Mouse (Mus musculus) kidney, postnatal 36 days (tissue): ENCODE data around the gene Gm20388.
"Not testable (repeated sequence)": the region's sequence is repeated elsewhere in the genome, so short reads cannot be mapped to it uniquely, and the experiment has no call there.

Experiments used
- DNase-seq, 2 experiments: peaks; one replicate each; pipeline ENCODE4 v3.0.0; 2021 to 2022; ENCODE audit warnings: mixed read lengths in 2 of 2

Gene Gm20388

GRCm38 (mm10) chr8:123450783-123451182, 3540.1 kb downstream of the Gm20388 start:
- DNase-seq: no peak

GRCm38 (mm10) chr8:123451747-123452146, 3541.1 kb downstream of the Gm20388 start:
- not testable (repeated sequence) for DNase-seq

DNA sequence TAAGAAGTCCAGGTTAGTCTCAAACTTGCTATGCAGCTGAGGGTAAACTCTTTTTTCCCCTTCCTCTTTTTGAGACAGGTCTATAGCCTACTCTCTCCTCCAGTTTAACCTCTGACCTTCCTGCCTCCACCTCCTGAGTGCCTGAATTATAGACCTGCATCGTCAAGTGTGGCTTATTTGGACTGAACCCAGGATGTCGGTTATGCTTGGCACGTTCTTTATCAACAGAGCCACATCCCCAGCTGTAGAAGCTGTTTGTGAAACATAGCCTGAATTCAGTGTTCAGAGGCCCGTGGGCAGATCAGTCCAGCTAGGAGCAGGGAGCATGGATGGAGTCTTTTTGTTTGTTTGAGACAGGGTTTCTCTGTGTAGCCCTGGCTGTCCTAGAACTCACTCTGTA, 3541.5 kb downstream of the Gm20388 start:
- DNase-seq: no peak

DNA sequence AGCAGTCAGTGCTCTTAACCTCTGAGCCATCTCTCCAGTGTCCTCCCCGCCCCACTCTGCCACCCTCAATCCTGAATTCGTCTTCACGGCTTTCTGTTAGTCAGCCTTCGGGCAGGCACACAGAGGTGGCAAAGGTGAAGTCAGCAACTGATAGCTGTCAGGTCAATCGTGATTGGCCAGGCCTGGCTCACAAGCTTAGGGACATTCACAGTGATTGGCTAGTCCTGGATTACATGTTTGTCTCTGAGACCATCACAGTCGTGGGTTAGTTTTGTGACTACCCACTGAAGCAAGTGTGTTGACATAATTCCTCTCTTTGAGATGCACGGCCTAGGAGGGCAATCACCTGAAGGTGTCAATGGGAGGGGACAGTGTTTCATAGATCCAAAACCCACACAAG, 3542.7 kb downstream of the Gm20388 start:
- no peak for DNase-seq

DNA sequence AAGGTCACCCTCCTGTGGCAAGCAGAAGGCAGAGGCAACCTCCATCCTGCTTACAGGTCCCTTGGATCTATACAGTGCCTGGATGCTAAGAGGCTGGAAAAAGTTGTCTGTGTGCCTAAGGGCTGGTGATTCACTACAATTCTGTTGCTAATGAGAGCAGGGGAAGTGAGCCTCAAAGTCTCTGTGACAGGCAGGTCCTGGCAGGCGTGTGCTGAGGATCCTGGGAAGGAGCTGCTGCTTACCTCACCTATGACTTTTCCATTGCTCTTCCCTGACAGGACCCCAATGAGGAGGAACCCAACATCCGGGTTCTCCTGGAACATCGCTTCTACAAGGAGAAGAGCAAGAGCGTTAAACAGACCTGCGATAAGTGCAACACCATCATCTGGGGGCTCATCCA, 3543.3 kb downstream of the Gm20388 start:
- DNase-seq: no peak

- DNase-seq: no peak
Observed at GRCm38 (mm10) chr8:123454559-123454958, 3543.9 kb downstream of the Gm20388 start.

- no peak for DNase-seq
Observed at GRCm38 (mm10) chr8:123463651-123464050, 3553.0 kb downstream of the Gm20388 start.

DNA sequence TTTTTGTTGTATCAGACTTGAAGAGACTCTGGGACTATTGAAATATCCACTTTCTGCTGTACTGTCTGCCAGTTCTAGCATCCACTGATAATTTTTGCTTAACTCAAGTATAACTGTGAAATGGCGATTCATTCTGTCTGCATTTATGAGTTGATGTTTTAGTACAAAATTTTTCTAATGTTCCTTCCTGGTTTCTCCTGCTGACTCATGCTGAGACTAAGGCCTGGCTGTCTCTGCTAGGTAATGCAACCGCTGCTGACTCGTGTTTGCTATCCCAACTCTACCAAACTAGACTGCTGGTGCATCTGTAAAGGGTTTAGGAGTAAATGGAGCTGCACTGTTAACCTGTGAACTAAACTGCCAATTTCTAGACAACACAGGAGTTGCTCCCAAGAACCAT, 3556.8 kb downstream of the Gm20388 start:
- DNase-seq: no peak

GRCm38 (mm10) chr8:123472991-123473390, 3562.3 kb downstream of the Gm20388 start:
- DNase-seq: not testable (repeated sequence)

- DNase-seq: not testable (repeated sequence)
Observed at GRCm38 (mm10) chr8:123474549-123474948, 3563.9 kb downstream of the Gm20388 start.

DNA sequence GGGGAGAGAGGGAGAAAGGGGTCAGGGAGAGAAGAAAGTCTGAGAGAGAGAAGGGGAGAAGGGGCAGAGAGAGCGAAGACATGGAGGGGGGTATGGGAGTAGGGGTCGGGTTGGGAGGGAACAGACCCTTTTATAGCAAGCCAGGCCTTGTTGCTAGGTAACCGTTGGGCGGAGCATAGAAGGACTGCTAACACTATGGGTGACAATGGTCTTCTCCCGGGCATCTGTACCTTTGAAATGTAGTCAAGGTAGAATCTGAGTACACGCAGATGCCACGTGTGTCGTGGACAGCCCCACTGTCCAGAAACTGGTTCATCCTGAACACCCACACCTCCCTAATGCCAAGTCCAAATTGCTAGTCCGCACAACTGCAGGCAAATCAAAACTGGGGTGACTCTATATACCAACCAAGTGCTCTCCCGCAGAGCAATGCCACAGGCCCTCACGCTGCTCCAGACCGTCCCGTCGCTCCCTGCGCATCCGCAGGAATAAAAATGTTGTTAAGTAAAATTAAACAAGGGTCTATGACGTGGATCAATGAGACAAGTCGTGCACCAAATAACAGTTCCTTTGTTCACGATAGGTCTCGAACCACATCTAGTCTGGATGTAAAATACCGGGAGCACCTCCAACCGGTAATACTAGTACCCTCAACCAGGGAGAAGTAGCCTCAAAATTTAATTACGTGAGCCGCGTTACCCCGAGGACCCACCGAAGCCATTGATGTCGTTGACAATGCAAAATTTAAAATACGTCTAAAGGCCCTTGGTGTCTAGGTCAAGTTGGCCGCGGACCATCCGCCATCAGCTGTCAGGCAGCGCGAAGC, 3566.5 kb downstream of the Gm20388 start:
- DNase-seq: no peak

DNA sequence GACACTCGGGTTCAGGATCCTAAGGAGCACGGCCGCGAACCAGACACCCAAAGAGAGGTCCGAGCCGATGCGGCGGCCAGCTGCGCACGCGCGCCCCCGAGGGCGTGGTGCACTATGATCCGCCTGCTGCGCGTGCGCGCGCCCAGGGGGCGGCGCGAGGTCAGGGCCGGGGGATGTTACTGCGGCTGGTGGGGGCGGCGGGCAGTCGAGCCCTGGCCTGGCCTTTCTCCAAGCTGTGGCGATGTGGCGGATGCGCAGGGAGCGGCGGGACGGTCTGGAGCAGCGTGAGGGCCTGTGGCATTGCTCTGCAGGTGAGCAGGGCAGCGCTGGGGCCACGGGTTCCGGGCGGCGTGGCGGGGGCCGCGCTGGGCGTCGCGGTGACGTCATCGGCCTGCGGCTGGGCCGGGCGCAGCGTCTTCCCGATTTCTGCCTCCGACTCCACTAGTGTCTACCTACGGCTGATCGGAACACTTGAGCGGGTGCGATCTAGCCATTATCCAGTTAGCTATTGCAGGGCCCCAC, 3567.2 kb downstream of the Gm20388 start, which contains the start of gene Afg3l1:
Gene Afg3l1, plus strand, starts transcription at position 167 of the 522 bp plus-strand sequence.
- peak; percentile 94 to 98 for DNase-seq

- DNase-seq: no peak
Observed at GRCm38 (mm10) chr8:123478456-123479218, 3568.0 kb downstream of the Gm20388 start.

DNA sequence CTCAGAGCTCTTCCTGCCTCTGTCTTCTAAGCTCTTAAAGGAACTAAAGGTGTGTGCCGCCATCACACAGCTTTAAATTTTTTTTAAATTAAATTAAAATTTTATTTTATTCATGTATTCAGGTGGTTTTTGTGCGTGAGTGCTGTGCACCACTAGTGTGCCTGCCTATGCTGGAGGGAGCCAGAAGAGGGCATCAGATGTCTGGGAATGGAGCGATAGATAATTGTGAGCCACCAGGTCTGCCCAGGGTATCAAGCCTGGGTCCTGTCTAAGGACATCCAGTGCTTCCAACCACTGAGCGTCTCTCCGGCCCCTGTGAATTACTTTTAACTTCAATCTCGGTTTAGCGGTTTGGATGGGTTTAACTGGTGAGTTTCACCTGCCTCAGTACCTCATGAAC, 3572.0 kb downstream of the Gm20388 start:
- peak; percentile 5 to 33 for DNase-seq

DNA sequence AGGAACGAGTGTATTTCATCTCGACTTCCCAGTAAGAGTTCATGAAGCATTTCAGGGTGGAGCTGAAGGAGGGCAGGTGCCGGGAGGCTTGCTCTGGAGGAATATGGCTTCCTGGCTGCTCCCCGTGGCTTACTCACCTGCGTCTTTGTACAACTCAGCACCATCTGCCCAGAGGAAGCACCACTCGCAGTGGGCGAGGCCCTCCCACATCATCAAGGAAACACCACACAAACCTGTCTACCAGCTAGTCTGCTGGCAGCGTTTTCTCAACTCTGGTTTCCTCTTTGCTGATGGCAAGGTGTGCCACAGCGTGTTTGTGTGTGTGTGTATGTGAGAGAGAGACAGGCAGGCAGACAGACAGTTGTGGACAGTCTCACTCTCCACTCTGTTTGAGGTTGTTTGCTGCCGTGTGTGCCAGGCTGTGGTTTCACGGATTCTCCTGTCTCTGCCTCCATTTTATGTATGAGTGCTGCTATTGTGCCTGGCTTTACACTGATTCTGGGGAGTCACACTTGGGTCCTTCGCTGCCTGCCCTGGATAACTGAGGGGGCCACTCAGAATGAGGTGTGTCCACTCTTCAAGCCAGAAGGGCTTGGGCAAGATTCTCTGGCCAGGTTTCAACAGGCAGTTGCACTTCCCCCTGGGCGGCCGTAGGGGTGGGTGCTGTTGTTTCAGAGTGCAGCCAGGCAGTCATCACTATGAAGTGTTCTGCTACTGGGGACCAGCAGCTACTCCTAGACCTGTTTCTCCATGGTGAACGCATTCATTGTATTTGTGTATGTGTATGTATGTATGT, 3580.8 kb downstream of the Gm20388 start:
- DNase-seq: no peak

DNA sequence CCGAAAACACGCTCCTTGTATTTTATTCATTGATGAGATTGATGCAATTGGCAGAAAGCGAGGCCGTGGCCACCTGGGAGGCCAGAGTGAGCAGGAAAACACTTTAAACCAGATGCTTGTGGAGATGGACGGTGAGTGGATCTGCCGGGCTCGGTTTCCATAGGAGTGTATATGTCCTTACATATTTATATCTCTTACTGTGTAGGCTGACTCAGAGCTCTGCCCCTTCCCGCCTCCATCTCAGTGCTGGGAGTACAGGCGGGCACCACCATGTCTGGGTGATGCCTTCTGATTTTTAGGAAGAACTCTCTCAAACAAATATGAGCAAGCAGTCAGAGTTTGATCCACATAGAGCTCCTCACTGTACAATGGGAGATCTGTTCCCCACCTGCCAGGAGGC, 3582.3 kb downstream of the Gm20388 start:
- DNase-seq: no peak

GRCm38 (mm10) chr8:123497699-123498098, 3587.1 kb downstream of the Gm20388 start:
- DNase-seq: no peak

DNA sequence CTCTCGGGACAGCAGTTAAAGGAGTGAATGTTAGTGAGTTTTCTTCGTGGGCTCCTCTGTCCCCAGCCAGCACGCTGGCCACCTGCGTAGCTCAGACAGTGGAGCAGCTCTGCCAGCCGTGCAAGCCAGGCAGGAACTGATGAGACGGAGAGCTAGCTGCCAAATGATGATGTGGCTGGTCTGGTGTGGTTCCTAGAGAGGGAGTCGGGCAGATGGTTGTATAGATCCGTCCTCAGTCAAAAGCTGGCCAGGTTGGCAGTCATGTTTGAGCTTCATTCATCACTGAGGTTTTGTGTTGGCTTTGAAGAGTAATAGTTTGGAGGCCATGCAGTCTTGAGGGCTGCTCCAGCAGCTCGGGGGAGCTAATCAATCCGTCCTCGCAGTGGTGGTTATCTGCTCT, 3588.3 kb downstream of the Gm20388 start:
- no peak for DNase-seq

- no peak for DNase-seq
Observed at GRCm38 (mm10) chr8:123499556-123499955, 3588.9 kb downstream of the Gm20388 start.

DNA sequence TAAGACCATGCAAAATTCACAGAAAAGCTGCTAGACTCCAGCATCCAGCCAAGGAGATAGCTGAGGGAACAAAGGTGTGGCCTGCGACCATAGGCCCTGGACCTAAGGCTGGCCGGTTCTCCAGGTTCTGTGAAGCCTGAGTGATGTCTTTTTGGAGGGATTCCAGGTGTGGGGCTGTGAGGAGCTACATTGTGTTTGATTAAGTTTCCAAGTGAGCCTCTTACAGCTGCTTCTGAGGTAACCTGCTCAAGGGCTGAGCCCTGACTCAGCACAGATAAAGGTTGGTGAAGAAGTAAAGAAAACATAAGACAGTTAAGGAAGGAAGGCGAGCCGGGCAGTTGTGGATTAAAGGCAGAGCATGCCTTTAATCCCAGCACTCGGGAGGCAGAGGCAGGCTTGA, 3591.6 kb downstream of the Gm20388 start:
- no peak for DNase-seq

DNA sequence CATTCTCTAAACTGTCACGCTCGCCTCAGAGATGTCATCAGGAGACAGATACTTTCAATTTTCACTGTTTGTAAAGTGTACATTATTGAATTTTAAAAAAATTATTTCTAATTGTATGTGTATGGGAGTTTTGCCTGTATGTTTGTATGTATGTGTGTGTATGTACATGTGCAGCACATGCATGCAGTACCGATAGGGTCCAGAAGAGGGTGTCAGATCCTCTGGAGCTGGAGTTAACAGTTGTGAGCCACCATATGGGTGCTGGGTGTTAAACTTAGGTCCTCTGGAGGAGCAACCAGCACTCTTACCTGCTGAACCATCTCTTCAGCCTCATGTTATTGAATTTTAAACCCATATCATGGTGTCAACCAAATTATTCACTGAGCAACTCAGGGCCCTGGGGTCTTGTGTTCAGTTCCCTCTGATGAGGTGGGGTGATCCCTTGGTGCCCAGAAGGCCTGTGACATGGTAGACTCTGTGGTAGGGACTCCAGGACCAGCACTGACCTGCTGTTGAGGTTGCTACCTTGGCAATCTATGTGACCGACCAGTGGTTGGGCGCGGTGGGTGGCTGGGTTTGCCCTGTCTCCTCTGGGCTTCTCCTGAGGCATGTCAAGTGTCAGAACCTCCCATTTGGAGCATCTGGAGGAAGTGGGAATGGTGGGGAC, 3593.3 kb downstream of the Gm20388 start:
- DNase-seq: peak in 1 of 2 experiments; percentile 31

- DNase-seq: no peak
Observed at GRCm38 (mm10) chr8:123504591-123505195, 3594.1 kb downstream of the Gm20388 start.
